Mouse (Mus musculus) mouse trophoblast stem cell (cell line): Measurements from ENCODE around the gene Pja2.
"Not testable (repeated sequence)": the region's sequence is repeated elsewhere in the genome, so short reads cannot be mapped to it uniquely, and the experiment has no call there.

Source experiments
- in situ Hi-C, 2 experiments: fragments of 300-500 bp; cut with MseI, MboI; formaldehyde crosslinking; loops; 2 replicates in 1 of 2; 3 replicates in 1 of 2; pipeline ENCODE4 v1.15.1; 2025

The Pja2 gene

GRCm38 (mm10) chr17:64331898-64332769, at the start of gene Pja2:
Gene Pja2 (minus strand): TSS chr17:64331916.
- in situ Hi-C loops = no loop called here

GRCm38 (mm10) chr17:64375327-64375726, 43.6 kb upstream of the Pja2 start:
- in situ Hi-C loops = loop anchor here (10.0 to 25.0 kb wide), 2 partner anchors 141 to 338 kb away; no protein-coding TSS in a partner anchor

GRCm38 (mm10) chr17:64363694-64364093, 32.0 kb upstream of the Pja2 start:
- in situ Hi-C loops = no loop called here

- in situ Hi-C loops = no loop called here
Measured at GRCm38 (mm10) chr17:64362570-64362969, 30.9 kb upstream of the Pja2 start.

GRCm38 (mm10) chr17:64361911-64362425, 30.3 kb upstream of the Pja2 start:
- in situ Hi-C loops = no loop called here

GRCm38 (mm10) chr17:64353940-64354339, 22.2 kb upstream of the Pja2 start:
- in situ Hi-C loops = no loop called here

- in situ Hi-C loops = no loop called here
Measured at GRCm38 (mm10) chr17:64346135-64346534, 14.4 kb upstream of the Pja2 start.

GRCm38 (mm10) chr17:64344576-64345172, 13.0 kb upstream of the Pja2 start:
- in situ Hi-C loops = no loop called here

GRCm38 (mm10) chr17:64341698-64342097, 10.0 kb upstream of the Pja2 start:
- in situ Hi-C loops = no loop called here

- in situ Hi-C loops = no loop called here
Measured at GRCm38 (mm10) chr17:64339752-64340151, 8.0 kb upstream of the Pja2 start.

- in situ Hi-C loops = no loop called here
Measured at GRCm38 (mm10) chr17:64337220-64337619, 5.5 kb upstream of the Pja2 start.

- in situ Hi-C loops = no loop called here
Measured at GRCm38 (mm10) chr17:64333956-64334355, 2.2 kb upstream of the Pja2 start.

- in situ Hi-C loops = no loop called here
Measured at GRCm38 (mm10) chr17:64332770-64333096, 1.0 kb upstream of the Pja2 start.

GRCm38 (mm10) chr17:64331291-64331897, 322 bp downstream of the Pja2 start:
- in situ Hi-C loops = no loop called here

- in situ Hi-C loops = no loop called here
Measured at GRCm38 (mm10) chr17:64330885-64331284, 831 bp downstream of the Pja2 start.

- in situ Hi-C loops = no loop called here
Measured at GRCm38 (mm10) chr17:64324556-64324955, 7.2 kb downstream of the Pja2 start.

GRCm38 (mm10) chr17:64315428-64315827, 16.3 kb downstream of the Pja2 start:
- in situ Hi-C loops = no loop called here

- in situ Hi-C loops = not testable (repeated sequence)
Measured at GRCm38 (mm10) chr17:64314523-64314922, 17.2 kb downstream of the Pja2 start.

GRCm38 (mm10) chr17:64297628-64298027, 34.1 kb downstream of the Pja2 start:
- in situ Hi-C loops = no loop called here

- in situ Hi-C loops = no loop called here
Measured at GRCm38 (mm10) chr17:64292740-64293139, 39.0 kb downstream of the Pja2 start.

- in situ Hi-C loops = no loop called here
Measured at GRCm38 (mm10) chr17:64289684-64290083, 42.0 kb downstream of the Pja2 start.

- in situ Hi-C loops = no loop called here
Measured at GRCm38 (mm10) chr17:64288000-64288399, 43.7 kb downstream of the Pja2 start.
